Mouse (Mus musculus) olfactory bulb, adult 2 months (tissue): ENCODE data around the gene Eya3.

Source experiments
- CTCF ChIP-seq: fragments of 200-500 bp; IDR thresholded peaks from 2 replicates; pipeline ENCODE4 v1.5.1; 2012; ENCODE audit warnings: low read depth, mild to moderate bottlenecking, low read length, moderate library complexity; ENCODE audit not compliant: insufficient read depth
- POLR2A ChIP-seq: fragments of 200-500 bp; IDR thresholded peaks from 2 replicates; pipeline ENCODE4 v1.6.1; 2012; ENCODE audit warnings: mild to moderate bottlenecking, low read depth, low read length, moderate library complexity; ENCODE audit not compliant: insufficient read depth

DNA sequence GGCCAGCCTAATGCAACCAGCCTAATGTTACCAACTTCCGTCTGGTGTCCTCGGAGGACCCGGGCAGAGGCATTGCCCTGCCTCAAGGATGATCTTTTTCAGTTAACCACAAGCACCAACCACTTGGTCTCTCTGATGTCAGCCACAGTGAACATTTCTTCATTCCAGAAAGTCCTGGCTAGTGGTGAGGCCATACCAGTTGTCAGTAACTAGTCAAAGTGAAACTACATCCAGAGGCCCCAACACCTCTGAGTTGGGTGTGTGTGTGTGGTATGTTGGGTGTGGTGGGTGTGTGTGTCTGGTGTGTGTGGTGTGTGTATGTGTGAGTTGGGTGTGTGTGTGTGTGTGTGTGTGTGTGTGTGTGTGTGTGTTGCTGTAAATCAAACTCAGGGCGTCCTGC, 110.0 kb downstream of the Eya3 start:
- no peak for TF ChIP-seq CTCF
- no peak for TF ChIP-seq POLR2A
